ENCODE assay signal across 11 mouse cellular contexts in genomic region chr4:35125299-35125777, GRCm38 (mm10). TPM values are rescaled to one million over a fixed set of nuclear protein-coding genes. Genes with fewer than 3 reads are reported as not detected.
DNase-seq lines count a peak whose midpoint lies in the region; ATAC-seq and TF ChIP-seq lines count a peak whose summit lies in the region.
"Had no signal": no experiment of that assay in that cellular context is flagged by ENCODE, and none has a peak within 500 bp of the region (broad histone marks: within the 10 kb centered on the region; RNA-seq: fewer than 3 reads in every experiment).

No protein-coding gene starts in this region.

- H3K9me3 ChIP-seq in forebrain, embryonic 15.5 days, result no peaks in the 10 kb centered on the region
- H3K9me3 ChIP-seq in liver, postnatal 0 days (ENCODE audit: low read length), result no peaks in the 10 kb centered on the region
- H3K9me3 ChIP-seq in stomach, embryonic 16.5 days (replicated peaks; ENCODE audit: control insufficient read depth, low read length), result no peaks in the 10 kb centered on the region

- DNase-seq in liver, adult 2 months (ENCODE audit: extremely low read depth, low read depth, low spot score), result peak; percentile 85
- DNase-seq in liver, result no peak
- no peak for DNase-seq in liver, postnatal 0 days
- DNase-seq in gastrocnemius, adult 18-20 months (ENCODE audit: low spot score), result no peak
- DNase-seq in layer of hippocampus, postnatal 36 days, result no peak

- peak overlapping the region; percentile 28 for H3K4me2 ChIP-seq in forebrain, embryonic 15.5 days (replicated peaks)
- no peak overlapping the region for H3K4me2 ChIP-seq in liver, postnatal 0 days (ENCODE audit: low read depth, low read length)
- peak overlapping the region; percentile 23; the same call in 1 of the 2 replicates for H3K4me2 ChIP-seq in stomach, embryonic 16.5 days (ENCODE audit: low read depth, low read length)

- WGBS in liver, adult 2 months, result 18% methylated on average over 6 of the region's 6 CpGs
- WGBS in forebrain, embryonic 15.5 days, result 2% methylated on average over 4 of the region's 6 CpGs
- WGBS in liver, postnatal 0 days (ENCODE audit: insufficient replicate concordance), result 48% methylated on average over 6 of the region's 6 CpGs
- 18% methylated on average over 6 of the region's 6 CpGs for WGBS in stomach, embryonic 16.5 days

- peak; percentile 96 for ATAC-seq in forebrain, embryonic 15.5 days (replicated peaks)
- ATAC-seq in liver, postnatal 0 days, result peak; percentile 58
- no peak for ATAC-seq in stomach, embryonic 16.5 days (ENCODE audit: insufficient read depth, low FRiP score)
- no peak for ATAC-seq in inflammation-experienced regulatory T-cells, adult 6 months

- peaks cover 19% of the 10 kb centered on the region for H3K4me1 ChIP-seq in liver, adult 2 months (ENCODE audit: control insufficient read depth, insufficient read depth, low read length)
- H3K4me1 ChIP-seq in forebrain, embryonic 15.5 days, result peaks cover 44% of the 10 kb centered on the region
- peaks cover 26% of the 10 kb centered on the region for H3K4me1 ChIP-seq in liver, postnatal 0 days (ENCODE audit: insufficient read depth)
- peaks cover 49% of the 10 kb centered on the region for H3K4me1 ChIP-seq in stomach, embryonic 16.5 days (ENCODE audit: control insufficient read depth, insufficient read depth, low read length)

- no peak overlapping the region for H3K27ac ChIP-seq in liver, adult 2 months (replicated peaks; ENCODE audit: insufficient read depth, low read depth, low read length)
- peak overlapping the region; percentile 58 for H3K27ac ChIP-seq in forebrain, embryonic 15.5 days (replicated peaks)
- 0 out of 2 replicates have a peak overlapping the region, but pooled peaks have one; percentile 34 for H3K27ac ChIP-seq in liver, postnatal 0 days (ENCODE audit: low read depth)
- H3K27ac ChIP-seq in stomach, embryonic 16.5 days (ENCODE audit: low read length), result peak overlapping the region; percentile 59

- no peak for TF ChIP-seq EP300 in liver, postnatal 0 days (IDR thresholded peaks at IDR 0.05; ENCODE audit: low read depth)

- H3K79me2 ChIP-seq in liver, adult 2 months (ENCODE audit: control insufficient read depth, insufficient read depth, low read length), result peaks cover 22% of the 10 kb centered on the region; the same call in 1 of the 2 replicates

- H3K9ac ChIP-seq in liver, adult 2 months (ENCODE audit: low read depth, low read length), result no peak overlapping the region
- no peak overlapping the region for H3K9ac ChIP-seq in forebrain, embryonic 15.5 days (replicated peaks)
- H3K9ac ChIP-seq in liver, postnatal 0 days (replicated peaks), result no peak overlapping the region
- H3K9ac ChIP-seq in stomach, embryonic 16.5 days (ENCODE audit: low read length), result peak overlapping the region; percentile 8; the same call in 1 of the 2 replicates

- no peak overlapping the region for H3K4me3 ChIP-seq in liver, adult 2 months (ENCODE audit: insufficient read depth, low read depth, low read length)
- H3K4me3 ChIP-seq in forebrain, embryonic 15.5 days, result no peak overlapping the region
- H3K4me3 ChIP-seq in liver, postnatal 0 days (ENCODE audit: low read depth, low read length), result no peak overlapping the region
- no peak overlapping the region for H3K4me3 ChIP-seq in stomach, embryonic 16.5 days (replicated peaks; ENCODE audit: low read length)

- no peak for TF ChIP-seq CTCF in liver, adult 2 months (IDR thresholded peaks at IDR 0.05; ENCODE audit: low read depth, low read length)
- TF ChIP-seq CTCF in liver, postnatal 0 days (IDR thresholded peaks at IDR 0.05; ENCODE audit: low read depth), result no peak

- no peaks in the 10 kb centered on the region for H3K36me3 ChIP-seq in liver, adult 2 months (ENCODE audit: control insufficient read depth, insufficient read depth, low read length)
- no peaks in the 10 kb centered on the region for H3K36me3 ChIP-seq in forebrain, embryonic 15.5 days
- H3K36me3 ChIP-seq in liver, postnatal 0 days (replicated peaks; ENCODE audit: insufficient read depth, low read length), result no peaks in the 10 kb centered on the region; the same call in 1 of the 2 replicates
- H3K36me3 ChIP-seq in stomach, embryonic 16.5 days (ENCODE audit: control insufficient read depth, insufficient read depth, low read length), result no peaks in the 10 kb centered on the region

- no peaks in the 10 kb centered on the region for H3K27me3 ChIP-seq in liver, adult 2 months (ENCODE audit: control insufficient read depth, insufficient read depth, low read length)
- H3K27me3 ChIP-seq in forebrain, embryonic 15.5 days, result no peaks in the 10 kb centered on the region
- H3K27me3 ChIP-seq in liver, postnatal 0 days (ENCODE audit: insufficient read depth, low read length), result no peaks in the 10 kb centered on the region
- no peaks in the 10 kb centered on the region for H3K27me3 ChIP-seq in stomach, embryonic 16.5 days (ENCODE audit: control insufficient read depth, insufficient read depth, low read length)

- TF ChIP-seq POLR2A in liver, adult 2 months (IDR thresholded peaks at IDR 0.05; ENCODE audit: extremely low read depth, insufficient read depth, low read length), result no peak

RNA-seq across cellular contexts. Expression of gene Ifnk, which starts 26.5 kb away (rescaled TPM):
- not detected in 2 replicates for total RNA-seq in liver, adult 2 months (2014; rRNA removed)
- polyA plus RNA-seq in liver, adult 2 months (2012; rRNA removed), result not detected in 2 replicates
- 0.22 TPM in 1 of 2 replicates, not detected in the other for polyA plus RNA-seq in forebrain, embryonic 15.5 days (2015; fragmentation: Nextera tagmentation; extraction: Ambion mirVana)
- polyA plus RNA-seq in liver, postnatal 0 days (2015; fragmentation: Nextera tagmentation; extraction: Ambion mirVana), result 0.27 and 0.50 TPM in 2 replicates
- 0.30 and 0.34 TPM in 2 replicates for polyA plus RNA-seq in stomach, embryonic 16.5 days (2015; fragmentation: Nextera tagmentation; extraction: Ambion mirVana)
- polyA plus RNA-seq in inflammation-experienced regulatory T-cells, adult 6 months (2017; shearing (Covaris generic)), result not detected
- total RNA-seq in gastrocnemius, adult 18-20 months (2021), result not detected
- not detected for total RNA-seq in layer of hippocampus, postnatal 36 days (2021)
- total RNA-seq: gastrocnemius, postnatal 4 days; layer of hippocampus, adult 8-10 months; MEL had no signal

RNA-seq across cellular contexts. Expression of gene Mob3b, which starts 31.9 kb away (rescaled TPM):
- 18.3 and 23.6 TPM in 2 replicates for total RNA-seq in liver, adult 2 months (2014; rRNA removed)
- polyA plus RNA-seq in liver, adult 2 months (2012; rRNA removed), result 13.4 and 16.5 TPM in 2 replicates
- polyA plus RNA-seq in forebrain, embryonic 15.5 days (2015; fragmentation: Nextera tagmentation; extraction: Ambion mirVana), result 5.6 and 7.2 TPM in 2 replicates
- polyA plus RNA-seq in liver, postnatal 0 days (2015; fragmentation: Nextera tagmentation; extraction: Ambion mirVana), result 13.6 and 14.2 TPM in 2 replicates
- 24.3 and 26.8 TPM in 2 replicates for polyA plus RNA-seq in stomach, embryonic 16.5 days (2015; fragmentation: Nextera tagmentation; extraction: Ambion mirVana)
- 1 to 10 TPM; 1.2 to 5.7 (median 3.2) TPM for polyA plus RNA-seq in inflammation-experienced regulatory T-cells, adult 6 months (2017; shearing (Covaris generic))
- 1 to 10 TPM in 1 of 2 experiments, under 1 TPM in 1; 0.55 to 1.1 TPM for total RNA-seq in gastrocnemius, adult 18-20 months (2021)
- 1 to 10 TPM; 5.0 to 5.4 TPM for total RNA-seq in layer of hippocampus, postnatal 36 days (2021)

Comparison
In these comparisons a context has a peak if more than half of its experiments do, and no peak if none do; other contexts are left out.
1. ATAC-seq: peak in forebrain, embryonic 15.5 days (single experiment) and liver, postnatal 0 days (single experiment); none in stomach, embryonic 16.5 days (single experiment) and inflammation-experienced regulatory T-cells, adult 6 months (single experiment).